Mouse (Mus musculus) myocyte (in vitro differentiated cells): ENCODE results near the gene Krt222. TPM values are rescaled to one million over a fixed set of nuclear protein-coding genes. Genes with fewer than 3 reads are reported as not detected.

ENCODE experiments used
- H3K27me3 ChIP-seq: one replicate; pipeline ENCODE4 v1.6.1; 2011; ENCODE audit not compliant: control insufficient read depth, insufficient read depth, insufficient read length
- H3K36me3 ChIP-seq: one replicate; pipeline ENCODE4 v1.6.1; 2011; ENCODE audit not compliant: control insufficient read depth, insufficient read depth
- H3K4me2 ChIP-seq: one replicate; pipeline ENCODE4 v1.6.1; 2011; ENCODE audit warnings: low read depth, control low read depth
- H3K4me3 ChIP-seq: one replicate; pipeline ENCODE4 v1.5.1; 2011; ENCODE audit warnings: mild to moderate bottlenecking, control low read depth, moderate library complexity
- H3K79me2 ChIP-seq: one replicate; pipeline ENCODE4 v1.6.1; 2011; ENCODE audit not compliant: control insufficient read depth, insufficient read depth
- H3ac ChIP-seq: one replicate; pipeline ENCODE4 v1.6.1; 2011; ENCODE audit not compliant: control insufficient read depth, insufficient read length
- CEBPB ChIP-seq: IDR thresholded peaks from 2 replicates; pipeline ENCODE4 v1.6.1; 2011; ENCODE audit warnings: mild to moderate bottlenecking, moderate library complexity; ENCODE audit not compliant: poor library complexity, insufficient read depth, severe bottlenecking
- E2F4 ChIP-seq: IDR thresholded peaks from one replicate; pipeline ENCODE4 v1.6.1; 2011; ENCODE audit warnings: mild to moderate bottlenecking, control low read depth, moderate library complexity; ENCODE audit not compliant: insufficient read depth
- MAX ChIP-seq: IDR thresholded peaks from one replicate; pipeline ENCODE4 v1.6.1; 2011; ENCODE audit warnings: low read depth, mild to moderate bottlenecking, control low read depth
- MYOD1 ChIP-seq, 3 experiments: IDR thresholded peaks; one replicate each; pipeline ENCODE4 v1.6.1; 2011; ENCODE audit warnings: control low read depth in 2 of 3, low read depth in 2 of 3, mild to moderate bottlenecking in 2 of 3, moderate library complexity in 1 of 3; ENCODE audit not compliant: insufficient read length in 2 of 3, control insufficient read depth in 1 of 3
- MYOG ChIP-seq, 3 experiments: IDR thresholded peaks; one replicate each; pipeline ENCODE4 v1.6.1; 2011; ENCODE audit warnings: control low read depth in 2 of 3, low read depth in 2 of 3, mild to moderate bottlenecking in 2 of 3; ENCODE audit not compliant: insufficient read length in 2 of 3, control insufficient read depth in 1 of 3, insufficient read depth in 1 of 3
- POLR2A ChIP-seq: IDR thresholded peaks from one replicate; pipeline ENCODE4 v1.6.1; 2011; ENCODE audit warnings: low read depth, mild to moderate bottlenecking, control low read depth, moderate library complexity; ENCODE audit not compliant: insufficient read length
- POLR2AphosphoS2 ChIP-seq: IDR thresholded peaks from one replicate; pipeline ENCODE4 v1.6.1; 2011; ENCODE audit warnings: low read depth, control low read depth; ENCODE audit not compliant: insufficient read length
- REST ChIP-seq: IDR thresholded peaks from one replicate; pipeline ENCODE4 v1.6.1; 2011; ENCODE audit warnings: mild to moderate bottlenecking, control low read depth, moderate library complexity; ENCODE audit not compliant: insufficient read depth, insufficient read length
- SRF ChIP-seq: IDR thresholded peaks from one replicate; pipeline ENCODE4 v1.6.1; 2011; ENCODE audit warnings: low read depth; ENCODE audit not compliant: control insufficient read depth, insufficient read length
- TCF12 ChIP-seq: IDR thresholded peaks from one replicate; pipeline ENCODE4 v1.6.1; 2011; ENCODE audit warnings: mild to moderate bottlenecking, control low read depth; ENCODE audit not compliant: poor library complexity, insufficient read depth, severe bottlenecking
- TCF3 ChIP-seq: IDR thresholded peaks from one replicate; pipeline ENCODE4 v1.6.1; 2011; ENCODE audit warnings: low read depth, control low read depth; ENCODE audit not compliant: insufficient read length
- USF1 ChIP-seq: IDR thresholded peaks from one replicate; pipeline ENCODE4 v1.6.1; 2011; ENCODE audit warnings: low read depth, mild to moderate bottlenecking, control low read depth, moderate library complexity
- polyA plus RNA-seq: library from polyadenylated mRNA; unstranded; fragments of >200 nt; fragmentation: generic; extraction: Trizol; gene quantifications from one replicate; pipeline ENCODE4 v1.2.1, GENCODE M21; 2012; ENCODE audit warnings: missing spikeins

The Krt222 gene
- polyA plus RNA-seq, 1 experiment, result 0.06 TPM

DNA sequence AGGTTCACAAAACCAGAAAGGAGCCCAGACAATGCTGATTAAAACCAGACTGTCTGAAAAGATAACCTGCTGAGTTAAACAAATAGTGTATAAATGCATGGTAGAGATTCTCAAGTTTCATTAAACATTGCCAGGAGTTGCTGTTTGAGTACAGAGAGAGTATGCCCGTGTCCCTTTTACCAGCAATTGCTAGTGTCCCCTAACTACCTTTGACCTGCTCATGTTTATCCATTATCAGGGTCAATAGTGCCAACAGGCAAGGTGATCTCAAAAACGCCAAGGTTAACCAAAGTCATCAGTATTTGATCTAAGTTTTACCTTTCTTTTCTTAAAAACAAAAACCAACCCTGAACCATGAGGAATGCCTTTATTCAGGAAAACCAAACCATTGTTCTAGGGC lies 31.9 kb downstream of the Krt222 start:
- Histone ChIP-seq H3K27me3 (no peaks in the 10 kb centered on the region), H3ac (no peak overlapping the region), H3K79me2 (no peaks in the 10 kb centered on the region), H3K4me3 (no peak overlapping the region), H3K36me3 (peaks cover 55% of the 10 kb centered on the region), H3K4me2 (no peak overlapping the region)
- TF ChIP-seq E2F4 (no peak), CEBPB (no peak), TCF3 (no peak), POLR2AphosphoS2 (no peak), MYOD1 (IDR thresholded peaks at IDR 0.05; ENCODE audit: control insufficient read depth in 1 of 3, insufficient read length in 2 of 3, low read depth in 2 of 3) (no peak), REST (no peak), TCF12 (no peak), MYOG (IDR thresholded peaks at IDR 0.05; ENCODE audit: control insufficient read depth in 1 of 3, insufficient read depth in 1 of 3, insufficient read length in 2 of 3, low read depth in 2 of 3) (no peak), MAX (no peak), POLR2A (no peak), USF1 (no peak), SRF (no peak)

DNA sequence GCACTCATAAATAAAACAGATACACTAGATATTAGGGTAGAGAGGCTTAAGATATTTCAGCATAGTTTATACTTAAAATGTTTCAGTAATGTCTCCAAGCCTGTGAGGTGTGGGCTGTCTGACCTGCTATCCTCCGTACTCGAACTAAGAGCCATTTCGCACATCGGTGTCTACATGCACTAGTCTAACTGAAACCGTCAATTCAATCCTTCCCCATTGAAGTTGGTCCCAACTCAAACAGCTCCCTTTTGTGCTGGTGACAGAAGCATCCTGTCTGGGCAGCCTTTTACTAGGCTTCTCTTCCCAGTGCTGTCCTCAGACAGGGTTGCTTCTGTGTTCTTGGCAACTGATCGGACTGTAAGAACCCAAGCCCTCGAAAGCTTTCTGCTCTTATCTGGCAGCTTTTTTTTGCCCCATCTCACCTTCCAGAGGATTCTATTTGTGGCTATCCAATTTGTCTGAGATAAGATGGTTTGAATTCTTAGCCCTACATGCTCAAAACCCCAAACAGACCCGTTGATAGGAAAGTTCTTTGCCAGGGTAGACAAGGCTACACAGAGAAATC lies 35.7 kb downstream of the Krt222 start:
- TF ChIP-seq MYOG (IDR thresholded peaks at IDR 0.05; ENCODE audit: control insufficient read depth in 1 of 3, insufficient read depth in 1 of 3, insufficient read length in 2 of 3, low read depth in 2 of 3) (no peak), TCF3 (no peak), MYOD1 (IDR thresholded peaks at IDR 0.05; ENCODE audit: control insufficient read depth in 1 of 3, insufficient read length in 2 of 3, low read depth in 2 of 3) (no peak), REST (no peak), CEBPB (no peak), POLR2AphosphoS2 (peak; percentile 85)
- no peak overlapping the region for H3K4me3 ChIP-seq
- H3K36me3 ChIP-seq, result peaks cover 22% of the 10 kb centered on the region
- no peaks in the 10 kb centered on the region for H3K79me2 ChIP-seq
- no peak overlapping the region for H3ac ChIP-seq
- no peaks in the 10 kb centered on the region for H3K27me3 ChIP-seq
- no peak overlapping the region for H3K4me2 ChIP-seq

DNA sequence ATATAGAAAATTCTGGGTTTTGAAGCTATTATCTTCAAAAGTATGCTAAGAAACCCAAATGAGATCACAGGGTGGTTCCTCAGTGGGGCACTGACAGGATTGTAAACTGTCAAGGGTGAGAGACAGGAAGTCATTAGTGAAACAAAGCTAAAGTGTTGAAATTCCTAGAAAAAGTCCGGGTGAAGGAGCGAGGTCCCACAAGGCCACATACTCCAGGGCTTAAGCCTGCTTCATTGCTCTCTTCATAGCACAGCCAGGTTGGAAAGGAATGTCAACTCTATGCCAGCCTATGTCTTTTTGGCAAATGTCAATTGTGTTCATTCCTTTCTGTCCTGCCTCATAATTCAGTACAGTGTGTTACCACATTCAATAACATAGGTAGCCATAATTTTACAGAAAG lies 36.4 kb downstream of the Krt222 start:
- TF ChIP-seq CEBPB, result no peak
- TF ChIP-seq POLR2AphosphoS2, result peak; percentile 72
- no peak for TF ChIP-seq MAX
- TF ChIP-seq POLR2A, result no peak
- no peak for TF ChIP-seq MYOG (IDR thresholded peaks at IDR 0.05; ENCODE audit: control insufficient read depth in 1 of 3, insufficient read depth in 1 of 3, insufficient read length in 2 of 3, low read depth in 2 of 3)
- no peak for TF ChIP-seq REST
- H3K4me2 ChIP-seq, result no peak overlapping the region
- H3K4me3 ChIP-seq, result no peak overlapping the region

DNA sequence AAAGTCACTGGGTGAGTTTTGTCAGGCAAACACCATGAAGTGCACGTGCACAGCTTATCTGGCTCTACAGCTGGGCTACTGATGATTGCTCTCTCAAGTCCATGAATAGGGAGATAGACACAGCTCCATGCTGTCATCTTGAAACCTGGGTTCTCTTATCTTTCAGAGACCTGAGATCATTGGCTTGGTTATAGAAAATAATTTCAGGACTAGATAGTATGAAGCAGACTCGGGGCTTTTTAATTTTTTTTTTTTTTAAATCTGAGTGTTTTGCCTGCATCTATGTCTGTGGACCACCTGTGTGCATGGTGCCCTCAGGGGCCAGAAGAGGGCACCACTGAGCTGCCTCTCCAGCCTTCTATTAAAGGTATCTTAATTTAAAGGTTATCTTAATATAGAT lies 36.9 kb downstream of the Krt222 start:
- no peak overlapping the region for H3K4me3 ChIP-seq

More for the DNA sequence above, 36.4 kb downstream of the Krt222 start:
- Histone ChIP-seq H3ac (no peak overlapping the region), H3K27me3 (no peaks in the 10 kb centered on the region), H3K36me3 (peaks cover 17% of the 10 kb centered on the region), H3K79me2 (no peaks in the 10 kb centered on the region)

DNA sequence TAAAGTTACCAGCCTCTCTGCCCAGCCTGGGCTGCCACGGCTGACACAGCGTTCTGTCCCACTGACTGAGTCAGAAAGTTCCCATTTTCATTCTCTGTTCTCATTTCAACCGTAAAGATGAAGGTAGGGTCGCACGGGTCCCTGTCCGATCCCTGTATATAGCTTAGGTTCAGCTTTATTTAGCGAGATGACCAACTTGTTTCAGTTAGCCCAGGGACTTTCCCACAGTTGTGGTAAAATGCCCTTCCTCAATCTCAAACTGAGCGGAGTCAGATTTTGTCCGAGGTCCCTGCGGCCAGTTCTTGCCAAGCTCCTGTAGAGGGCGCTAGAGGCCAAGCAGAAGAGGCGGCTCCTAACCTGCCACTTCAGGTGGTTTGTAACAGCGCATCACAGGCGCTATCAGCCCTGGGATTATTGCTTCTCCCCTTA lies 54.7 kb downstream of the Krt222 start:
- H3K36me3 ChIP-seq, result no peaks in the 10 kb centered on the region
- H3K79me2 ChIP-seq, result no peaks in the 10 kb centered on the region
- H3K4me2 ChIP-seq, result no peak overlapping the region
- TF ChIP-seq CEBPB (no peak), E2F4 (no peak), TCF12 (no peak), POLR2A (no peak), MYOG (IDR thresholded peaks at IDR 0.05; ENCODE audit: control insufficient read depth in 1 of 3, insufficient read depth in 1 of 3, insufficient read length in 2 of 3, low read depth in 2 of 3) (no peak), MAX (no peak), SRF (no peak), TCF3 (no peak), MYOD1 (IDR thresholded peaks at IDR 0.05; ENCODE audit: control insufficient read depth in 1 of 3, insufficient read length in 2 of 3, low read depth in 2 of 3) (no peak), POLR2AphosphoS2 (no peak), USF1 (no peak), REST (no peak)
- H3K27me3 ChIP-seq, result peaks cover 49% of the 10 kb centered on the region
- no peak overlapping the region for H3K4me3 ChIP-seq
- no peak overlapping the region for H3ac ChIP-seq

More for the DNA sequence above, 36.9 kb downstream of the Krt222 start:
- H3ac ChIP-seq, result no peak overlapping the region
- peaks cover 12% of the 10 kb centered on the region for H3K36me3 ChIP-seq
- H3K4me2 ChIP-seq, result no peak overlapping the region
- no peaks in the 10 kb centered on the region for H3K79me2 ChIP-seq
- TF ChIP-seq E2F4, result no peak
- no peak for TF ChIP-seq MYOD1 (IDR thresholded peaks at IDR 0.05; ENCODE audit: control insufficient read depth in 1 of 3, insufficient read length in 2 of 3, low read depth in 2 of 3)
- no peaks in the 10 kb centered on the region for H3K27me3 ChIP-seq
